In genomic region chr9:87556552-87556951, GRCm38 (mm10) we compare ENCODE assay signal across 17 mouse cellular contexts.
DNase-seq lines count a peak whose midpoint lies in the region; ATAC-seq lines count a peak whose summit lies in the region.
"Had no signal": no experiment of that assay in that cellular context is flagged by ENCODE, and none has a peak within 500 bp of the region (broad histone marks: within the 10 kb centered on the region; RNA-seq: fewer than 3 reads in every experiment).

No protein-coding gene starts in this region.

- H3K4me3 ChIP-seq in heart, embryonic 10.5 days = no peak overlapping the region
- no peak overlapping the region for H3K4me3 ChIP-seq in neural tube, embryonic 15.5 days (replicated peaks)
- H3K4me3 ChIP-seq in limb, embryonic 12.5 days (replicated peaks) = no peak overlapping the region
- H3K4me3 ChIP-seq: heart, adult 2 months; liver, embryonic 12.5 days; lung, embryonic 15.5 days had no signal

- H3K9ac ChIP-seq in neural tube, embryonic 15.5 days (replicated peaks) = no peak overlapping the region
- H3K9ac ChIP-seq in limb, embryonic 12.5 days (replicated peaks) = no peak overlapping the region
- H3K9ac ChIP-seq: liver, embryonic 12.5 days; lung, embryonic 15.5 days had no signal

- ATAC-seq in neural tube, embryonic 15.5 days (ENCODE audit: low FRiP score) = no peak
- 0 out of 2 replicates have a peak, but pooled peaks have one; percentile 42 for ATAC-seq in limb, embryonic 12.5 days (ENCODE audit: insufficient number of reproducible peaks, insufficient read depth, low FRiP score, low TSS enrichment, low read depth)
- ATAC-seq in cerebellum, adult (ENCODE audit: insufficient number of reproducible peaks, low FRiP score, low TSS enrichment) = no peak
- ATAC-seq: hindbrain, embryonic 16.5 days; liver, embryonic 12.5 days had no signal

- no peaks in the 10 kb centered on the region for H3K36me3 ChIP-seq in heart, embryonic 10.5 days
- no peaks in the 10 kb centered on the region for H3K36me3 ChIP-seq in neural tube, embryonic 15.5 days
- no peaks in the 10 kb centered on the region for H3K36me3 ChIP-seq in limb, embryonic 12.5 days
- H3K36me3 ChIP-seq: liver, embryonic 12.5 days; lung, embryonic 15.5 days had no signal

- 12% methylated on average over 7 of the region's 7 CpGs for WGBS in heart, embryonic 10.5 days
- 60% methylated on average over 7 of the region's 7 CpGs for WGBS in neural tube, embryonic 15.5 days
- 9% methylated on average over 7 of the region's 7 CpGs for WGBS in limb, embryonic 12.5 days

- H3K9me3 ChIP-seq in heart, embryonic 10.5 days = no peaks in the 10 kb centered on the region
- no peaks in the 10 kb centered on the region for H3K9me3 ChIP-seq in neural tube, embryonic 15.5 days (replicated peaks)
- H3K9me3 ChIP-seq in limb, embryonic 12.5 days = no peaks in the 10 kb centered on the region
- H3K9me3 ChIP-seq: liver, embryonic 12.5 days; lung, embryonic 15.5 days had no signal

- H3K27ac ChIP-seq in heart, embryonic 10.5 days = peak overlapping the region; percentile 74
- H3K27ac ChIP-seq in neural tube, embryonic 15.5 days (replicated peaks) = no peak overlapping the region
- 0 out of 2 replicates have a peak overlapping the region, but pooled peaks have one; percentile 45 for H3K27ac ChIP-seq in limb, embryonic 12.5 days
- H3K27ac ChIP-seq: heart, adult 2 months; liver, embryonic 12.5 days; lung, embryonic 15.5 days; macrophage had no signal

- intact Hi-C loops in heart, postnatal 14 days (cut with DNase I) = no loop called here
- intact Hi-C loops in left cerebral cortex, postnatal 4 days (cut with DNase I) = no loop called here

- H3K4me1 ChIP-seq in heart, embryonic 10.5 days = peaks cover 15% of the 10 kb centered on the region
- no peaks in the 10 kb centered on the region for H3K4me1 ChIP-seq in neural tube, embryonic 15.5 days
- peaks cover 10% of the 10 kb centered on the region for H3K4me1 ChIP-seq in limb, embryonic 12.5 days (replicated peaks)
- H3K4me1 ChIP-seq: liver, embryonic 12.5 days; lung, embryonic 15.5 days had no signal

- H3K27me3 ChIP-seq in heart, embryonic 10.5 days (ENCODE audit: insufficient read depth, poor library complexity, severe bottlenecking) = no peaks in the 10 kb centered on the region
- H3K27me3 ChIP-seq in neural tube, embryonic 15.5 days (replicated peaks) = no peaks in the 10 kb centered on the region
- peaks cover 19% of the 10 kb centered on the region for H3K27me3 ChIP-seq in limb, embryonic 12.5 days
- H3K27me3 ChIP-seq: liver, embryonic 12.5 days; lung, embryonic 15.5 days had no signal

- H3K4me2 ChIP-seq in neural tube, embryonic 15.5 days = no peak overlapping the region
- peak overlapping the region; percentile 19 for H3K4me2 ChIP-seq in limb, embryonic 12.5 days
- H3K4me2 ChIP-seq: liver, embryonic 12.5 days; lung, embryonic 15.5 days had no signal

- no peak for DNase-seq in heart, embryonic 10.5 days (ENCODE audit: low spot score)
- DNase-seq in heart, postnatal 14 days = no peak
- peak; percentile 22 for DNase-seq in neural tube, embryonic 10.5 days (ENCODE audit: extremely low spot score, low spot score)
- no peak for DNase-seq in left cerebral cortex, postnatal 4 days
- DNase-seq: B cell, adult 2 months; cerebellum, adult 9-11 months; gastrocnemius, postnatal 14 days; heart, adult 2 months; heart, postnatal 36 days; kidney, adult 11 months had no signal
